Mouse (Mus musculus): Measurements from ENCODE around the gene Stk32c.

Gene Stk32c

GRCm38 (mm10) chr7:139200108-139200507 is 13.0 kb downstream of the Stk32c start:
- DNase-seq (ENCODE audit: low spot score in 2 of 2), result no peak

DNA sequence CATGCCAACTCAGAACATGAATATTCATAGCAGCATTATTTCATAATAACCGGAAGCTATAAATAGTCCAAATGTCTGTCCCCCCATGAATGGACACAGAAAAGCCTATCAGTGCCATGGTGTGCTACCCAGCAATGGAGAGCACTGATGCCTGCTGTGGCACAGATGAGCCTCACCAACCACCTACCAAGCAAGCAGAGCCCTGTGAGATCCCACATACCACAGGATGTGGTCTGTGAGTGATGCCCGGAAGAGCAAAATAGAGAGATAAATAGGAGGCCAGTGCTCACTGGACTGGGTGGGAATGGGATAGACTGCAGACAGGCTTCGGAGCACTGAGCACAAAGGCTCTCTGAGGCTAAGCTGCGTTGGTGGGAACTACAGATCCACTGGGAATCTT is 16.1 kb downstream of the Stk32c start:
- no peak for DNase-seq (ENCODE audit: low spot score in 2 of 2)

GRCm38 (mm10) chr7:139191619-139192018 is 21.5 kb downstream of the Stk32c start:
- no peak for DNase-seq (ENCODE audit: low spot score in 2 of 2)

DNA sequence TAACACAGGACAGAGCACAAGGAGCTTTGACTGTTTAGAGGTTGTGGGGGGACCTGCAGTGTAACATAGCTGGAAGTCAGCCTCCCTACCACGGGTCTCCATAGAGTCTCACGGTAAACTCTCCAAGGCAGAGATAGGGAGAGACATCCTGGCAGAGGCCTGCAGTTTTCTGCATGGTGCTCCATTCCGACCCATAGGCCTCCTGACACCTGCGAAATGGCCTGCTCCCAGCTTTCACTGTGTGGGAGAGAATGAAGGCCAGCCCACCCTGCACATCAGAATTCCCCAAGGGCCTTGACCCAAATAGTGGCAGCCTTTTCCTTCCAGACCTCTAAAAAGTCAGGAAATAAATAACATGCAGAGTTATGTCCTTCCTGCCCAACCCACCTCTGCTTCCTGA is 22.5 kb downstream of the Stk32c start:
- no peak for DNase-seq (ENCODE audit: low spot score in 2 of 2)

- no peak for DNase-seq (ENCODE audit: low spot score in 2 of 2)
These were observed 24.4 kb downstream of the Stk32c start for GRCm38 (mm10) chr7:139188634-139189207.

GRCm38 (mm10) chr7:139187771-139188633 is 25.1 kb downstream of the Stk32c start:
- peak; percentile 57 to 72 for DNase-seq (ENCODE audit: low spot score in 2 of 2)

- no peak for DNase-seq (ENCODE audit: low spot score in 2 of 2)
These were observed 25.8 kb downstream of the Stk32c start for GRCm38 (mm10) chr7:139187277-139187676.

DNA sequence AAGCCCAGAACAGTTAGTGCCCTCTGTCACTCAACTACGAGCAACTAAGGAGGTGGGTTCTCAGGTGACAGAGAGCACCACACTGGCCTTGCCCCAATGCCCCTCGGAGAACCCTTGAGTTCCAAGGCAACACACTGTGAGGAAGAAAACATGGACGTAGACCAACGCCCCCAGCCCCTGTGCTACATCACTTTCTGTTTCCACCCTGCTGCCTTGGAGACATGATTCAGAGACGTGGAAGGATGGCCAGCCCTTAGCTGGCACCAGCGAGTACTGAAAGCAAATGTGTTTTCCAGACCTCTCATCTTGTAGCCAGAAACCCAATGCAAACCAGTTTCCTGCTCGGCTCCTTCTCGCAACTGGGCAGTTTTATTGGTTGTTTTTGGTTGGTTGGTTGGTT is 26.7 kb downstream of the Stk32c start:
- DNase-seq (ENCODE audit: low spot score in 2 of 2), result no peak

DNA sequence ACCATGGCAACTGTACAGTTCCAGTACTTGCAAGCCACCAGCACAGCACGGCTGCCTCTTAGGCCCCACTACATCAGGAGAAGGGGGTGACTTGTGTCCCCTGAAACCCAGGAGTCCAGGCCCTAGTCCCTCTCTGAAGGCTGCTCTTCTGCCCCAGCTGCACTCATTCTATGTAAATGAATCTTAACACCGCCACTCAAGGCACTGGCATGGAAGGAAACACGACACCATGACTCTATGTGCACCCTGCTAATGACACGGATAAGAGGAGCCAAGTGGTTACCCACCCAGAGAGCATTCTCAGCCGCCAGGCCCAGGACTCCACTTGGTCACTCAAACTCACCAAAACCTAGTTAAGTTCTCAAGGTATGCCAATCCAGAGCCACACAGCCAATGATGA is 27.1 kb downstream of the Stk32c start:
- DNase-seq (ENCODE audit: low spot score in 2 of 2), result no peak

DNA sequence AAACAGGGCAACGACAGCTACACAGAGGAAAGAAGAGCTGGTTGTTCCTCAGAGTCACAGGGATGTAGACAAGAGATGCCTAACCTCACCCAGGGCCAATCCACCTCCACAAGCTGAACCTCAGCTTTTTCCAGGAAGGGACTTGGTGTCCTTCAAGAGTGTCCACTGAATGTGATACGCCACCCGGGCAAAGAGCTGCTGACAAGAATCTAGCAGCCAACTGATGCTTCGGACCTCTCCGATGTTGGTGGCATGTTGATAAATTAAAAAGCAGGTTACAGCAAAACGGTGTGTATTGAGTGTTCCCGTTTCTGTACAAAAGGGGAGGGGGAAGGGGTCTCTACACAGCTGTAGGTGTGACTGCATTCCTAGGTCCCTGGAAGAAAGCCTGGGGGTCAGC is 28.3 kb downstream of the Stk32c start:
- no peak for DNase-seq (ENCODE audit: low spot score in 2 of 2)

- DNase-seq (ENCODE audit: low spot score in 2 of 2), result no peak
These were observed 28.7 kb downstream of the Stk32c start for GRCm38 (mm10) chr7:139184396-139184795.

DNA sequence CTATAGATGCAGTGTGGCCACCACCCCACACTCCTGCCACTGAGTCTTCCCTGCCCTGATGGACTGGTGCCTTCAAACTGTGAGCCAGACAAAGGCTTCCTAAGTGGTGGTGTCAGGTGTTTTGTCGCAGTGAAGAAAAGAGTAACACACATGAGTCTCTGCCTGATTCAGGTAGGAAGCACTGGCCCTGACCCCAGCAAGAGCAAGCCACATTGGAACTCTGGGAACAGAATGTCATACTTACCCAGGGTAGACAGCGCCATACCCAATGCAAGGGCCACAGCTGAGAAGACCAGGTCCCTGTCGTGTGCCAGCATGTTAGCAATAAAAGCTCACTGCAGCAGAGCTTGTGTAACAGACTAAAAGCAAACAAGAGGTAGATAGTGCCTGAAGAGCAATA is 33.0 kb downstream of the Stk32c start:
- DNase-seq (ENCODE audit: low spot score in 2 of 2), result no peak

- DNase-seq (ENCODE audit: low spot score in 2 of 2), result no peak
These were observed 33.8 kb downstream of the Stk32c start for GRCm38 (mm10) chr7:139179299-139179698.

- no peak for DNase-seq (ENCODE audit: low spot score in 2 of 2)
These were observed 44.0 kb downstream of the Stk32c start for GRCm38 (mm10) chr7:139169143-139169542.

GRCm38 (mm10) chr7:139164410-139164809 is 48.7 kb downstream of the Stk32c start:
- no peak for DNase-seq (ENCODE audit: low spot score in 2 of 2)

DNA sequence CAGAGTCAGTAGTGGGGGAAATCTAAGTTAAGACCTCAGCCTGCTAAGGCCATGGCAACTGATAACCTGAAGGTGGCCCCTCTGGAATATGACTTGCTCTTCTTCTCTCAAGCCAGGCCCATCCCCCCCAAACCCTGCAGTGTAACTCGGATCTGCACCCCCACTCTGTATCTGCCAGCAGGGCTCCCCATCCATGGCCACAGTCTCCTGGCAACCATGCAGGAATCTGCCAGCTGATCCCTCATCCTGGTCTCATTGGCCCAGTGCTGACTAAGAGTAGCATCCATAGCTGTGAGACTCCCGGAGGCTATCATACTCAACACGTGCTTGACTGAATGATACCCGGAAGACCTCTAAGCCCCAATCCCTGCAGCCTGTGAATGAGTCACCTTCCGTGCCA is 54.2 kb downstream of the Stk32c start:
- no peak for DNase-seq (ENCODE audit: low spot score in 2 of 2)

DNA sequence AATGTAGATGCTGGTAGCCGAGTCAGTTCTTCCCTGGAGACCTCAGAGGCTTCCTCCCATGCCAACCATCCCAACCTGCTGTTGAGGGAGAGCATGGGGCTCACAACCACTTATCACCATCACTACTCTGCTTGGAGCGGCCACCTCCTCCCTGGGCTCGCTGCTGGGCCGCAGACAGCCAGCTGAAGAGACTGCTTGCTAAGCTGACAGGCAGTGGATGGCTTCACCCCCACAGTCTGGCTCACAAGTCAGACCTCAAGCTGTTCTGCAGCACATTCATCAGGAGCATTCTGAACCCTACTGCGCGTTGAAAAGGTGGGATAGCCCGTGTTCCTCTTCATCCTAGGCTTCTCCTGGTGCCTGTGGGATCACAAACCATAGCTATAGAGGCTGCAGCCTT is 54.6 kb downstream of the Stk32c start:
- no peak for DNase-seq (ENCODE audit: low spot score in 2 of 2)

DNA sequence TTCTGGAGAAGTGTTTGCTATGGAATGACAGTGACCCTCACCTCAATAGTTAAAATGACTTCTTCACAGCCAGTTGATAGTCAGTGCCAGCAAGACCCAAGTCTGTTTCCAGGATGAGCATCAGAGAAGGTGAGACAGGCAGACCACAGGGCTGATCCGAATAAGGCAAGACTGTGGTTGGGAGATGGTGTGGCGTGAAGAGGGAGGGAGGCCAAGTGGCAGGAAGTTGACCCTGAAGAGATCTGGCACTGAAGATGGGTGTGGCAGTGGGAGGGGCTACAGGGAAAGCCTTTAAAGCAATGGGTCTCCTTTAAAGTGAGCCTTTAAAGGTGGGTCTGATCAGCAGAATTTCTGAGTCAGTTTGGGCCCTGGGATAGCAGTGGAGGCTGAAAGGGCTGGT is 55.6 kb downstream of the Stk32c start:
- DNase-seq (ENCODE audit: low spot score in 2 of 2), result no peak

- no peak for DNase-seq (ENCODE audit: low spot score in 2 of 2)
These were observed 56.6 kb downstream of the Stk32c start for GRCm38 (mm10) chr7:139156341-139157058.

DNA sequence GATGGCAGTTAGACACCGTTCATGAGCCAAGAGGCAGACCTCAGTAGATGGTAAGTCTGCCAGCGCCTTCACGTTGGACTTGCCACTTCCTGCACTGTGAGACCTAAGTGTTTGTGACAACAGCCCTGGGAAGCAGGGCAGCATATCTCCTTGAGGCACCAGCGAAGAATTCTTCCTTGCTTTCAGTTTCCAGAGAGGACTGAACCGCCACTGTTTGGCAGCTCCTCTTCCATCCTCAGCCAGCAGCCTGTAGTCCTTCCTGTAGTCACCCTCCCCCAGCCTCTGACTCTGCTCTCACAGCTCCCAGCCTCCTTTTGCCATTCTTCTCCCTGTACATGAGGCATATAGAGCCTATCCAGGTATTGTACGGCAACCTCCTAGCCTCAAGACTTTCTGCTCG is 60.2 kb downstream of the Stk32c start:
- no peak for DNase-seq (ENCODE audit: low spot score in 2 of 2)

DNA sequence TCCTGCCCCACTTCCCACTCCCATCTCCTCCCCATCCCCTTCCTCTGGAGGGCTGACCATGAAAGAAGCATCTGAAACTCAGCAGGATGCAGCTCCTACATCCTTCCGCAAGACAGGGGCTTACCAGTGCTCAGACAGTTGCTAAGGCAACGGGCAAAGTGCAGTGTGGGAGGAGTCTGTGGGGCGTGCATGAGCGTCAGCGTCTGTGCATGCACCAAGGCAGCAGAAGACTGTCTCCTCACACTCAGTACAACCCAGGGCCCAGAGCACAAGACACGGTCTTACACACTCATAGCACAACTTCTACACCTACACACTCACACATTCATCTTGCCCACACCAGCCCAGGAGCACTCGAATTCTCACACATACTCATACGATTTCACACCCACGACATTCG is 62.0 kb downstream of the Stk32c start:
- no peak for DNase-seq (ENCODE audit: low spot score in 2 of 2)

DNA sequence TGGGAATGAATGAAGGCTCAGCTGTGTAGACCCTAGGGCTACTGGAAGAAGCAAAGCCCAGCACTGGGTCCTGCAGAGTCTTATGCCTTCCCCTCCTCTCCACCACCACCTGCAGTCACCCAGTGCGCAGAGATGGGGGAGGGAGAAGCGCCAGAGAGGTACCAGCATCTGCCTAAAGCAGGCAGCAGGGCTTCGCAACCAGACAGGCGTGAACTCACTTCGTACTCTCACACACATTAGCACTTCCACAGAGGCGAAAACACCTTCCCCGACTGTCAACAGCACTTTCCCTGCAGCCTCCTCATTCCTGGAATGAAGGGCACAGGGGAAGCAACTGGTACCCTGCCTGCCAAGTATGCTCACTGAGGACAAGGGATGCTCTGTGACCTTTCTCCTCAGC is 63.7 kb downstream of the Stk32c start:
- DNase-seq (ENCODE audit: low spot score in 2 of 2), result no peak

DNA sequence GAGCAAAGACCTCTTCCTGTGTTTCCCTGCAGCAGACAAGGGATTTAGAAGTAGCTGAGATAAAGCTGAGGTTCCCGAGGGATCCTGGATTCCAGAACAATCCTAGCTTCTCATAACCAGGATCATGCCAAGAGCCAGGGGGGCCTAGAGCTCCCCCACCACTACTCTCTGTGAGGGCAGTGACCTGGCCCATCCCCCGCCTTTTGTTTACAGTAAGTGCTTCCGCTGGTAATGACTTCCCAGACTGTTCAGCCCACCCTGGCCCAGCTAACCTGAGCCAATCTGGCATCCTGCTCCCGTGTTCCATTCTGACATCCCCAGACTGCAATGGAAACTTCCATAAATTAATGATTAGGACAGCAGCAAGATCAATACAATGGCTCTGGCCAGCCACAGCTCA is 65.7 kb downstream of the Stk32c start:
- DNase-seq (ENCODE audit: low spot score in 2 of 2), result no peak

Data from urinary bladder, adult 18-20 months (tissue).